Mouse (Mus musculus) adrenal gland, adult 8-10 months (tissue): ENCODE measurements around the gene Ercc8. TPM values are rescaled to one million over a fixed set of nuclear protein-coding genes. Genes with fewer than 3 reads are reported as not detected.

ENCODE experiments used
- DNase-seq: peaks from one replicate; pipeline ENCODE4 v3.0.0; 2022
- total RNA-seq, 4 experiments: library from RNA; stranded (reverse); gene quantifications; 2 replicates each; pipeline ENCODE4 v1.2.4; 2022

Ercc8 gene
- 10 to 100 TPM in 3 of 4 experiments, 1 to 10 TPM in 1; 6.9 to 12.0 (median 11.3) TPM for total RNA-seq

DNA sequence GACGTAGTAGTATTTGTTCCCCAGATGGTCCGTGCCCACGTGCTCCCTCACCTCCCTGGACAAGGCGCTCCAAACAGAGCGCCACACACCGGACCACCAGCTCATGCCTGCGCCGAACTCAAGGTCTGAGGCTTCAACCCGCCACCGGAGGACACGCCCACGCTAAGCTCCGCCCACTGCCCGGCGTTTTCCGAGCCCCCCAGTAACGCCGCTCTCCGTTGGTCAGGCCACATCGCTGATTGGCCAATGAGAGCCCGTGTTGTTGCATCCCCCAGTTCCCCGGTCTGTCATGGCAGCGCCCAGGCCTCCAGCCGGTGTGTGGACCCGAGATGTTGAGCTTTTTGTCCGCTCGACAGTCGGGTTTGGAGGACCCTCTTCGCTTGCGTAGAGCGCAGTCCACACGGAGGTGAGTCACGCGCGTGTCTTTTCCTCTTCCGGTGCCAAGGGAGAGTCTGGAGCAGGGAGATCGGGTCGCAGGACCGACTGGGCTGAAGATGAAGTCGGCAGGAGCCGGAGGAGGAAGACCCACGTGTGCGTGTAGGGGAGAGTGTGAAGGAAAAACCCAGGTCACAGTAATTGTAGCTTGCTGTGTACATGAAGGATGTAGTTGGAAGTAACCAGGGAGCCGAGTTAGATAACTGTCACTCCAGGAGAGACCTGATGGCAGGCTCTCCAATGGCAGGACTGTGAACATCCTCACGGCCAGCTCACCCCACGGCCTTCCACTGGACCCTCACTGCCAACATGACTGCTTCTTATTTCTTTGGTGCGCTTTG lies at the start of gene Ercc8, which contains the start of gene Ndufaf2:
TSS of gene Ercc8 (plus strand) at position 267 of the 776 bp plus-strand sequence.
TSS of gene Ndufaf2 (minus strand) at position 159 of the 776 bp plus-strand sequence.
- DNase-seq, result peak; percentile 91

DNA sequence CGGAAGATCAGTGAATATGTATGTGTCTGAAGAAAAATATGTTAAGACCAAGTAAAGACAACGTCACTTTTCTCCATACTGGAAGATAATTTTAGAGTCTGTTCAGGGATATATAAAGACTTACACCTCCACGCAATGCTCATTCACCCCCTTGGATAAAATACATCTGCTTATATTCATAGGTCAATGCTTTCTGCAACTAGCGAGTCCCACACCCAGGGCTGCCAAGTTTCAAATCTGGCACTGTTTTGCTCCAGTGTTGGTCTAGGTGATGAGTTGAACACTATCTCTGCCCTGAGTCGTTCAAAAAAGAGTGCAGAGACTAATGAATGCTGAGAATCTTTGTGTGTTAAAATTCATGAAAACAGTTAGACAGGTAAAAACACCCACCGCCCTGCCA lies 47.6 kb upstream of the Ercc8 start:
- DNase-seq, result no peak

GRCm38 (mm10) chr13:108113536-108113935 lies 45.0 kb upstream of the Ercc8 start:
- DNase-seq, result no peak

DNA sequence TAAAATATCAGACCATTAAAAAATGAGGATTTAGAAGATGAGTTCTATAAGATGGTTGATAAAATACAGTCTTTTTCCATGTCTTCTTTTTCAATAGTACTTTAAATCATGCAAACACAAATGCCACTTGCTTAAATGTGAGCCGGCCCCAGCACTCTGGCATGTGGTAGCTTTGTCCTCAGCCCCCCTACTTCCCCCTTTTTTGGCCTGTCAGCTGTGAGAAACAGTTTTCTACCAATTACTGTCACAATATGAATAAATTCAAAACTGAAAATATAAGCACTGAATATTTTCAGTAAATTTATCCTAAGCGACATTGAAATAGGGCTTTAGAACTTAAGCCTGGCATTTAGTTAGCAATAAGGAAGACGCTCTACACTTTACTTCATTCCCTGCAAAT lies 44.3 kb upstream of the Ercc8 start:
- DNase-seq, result no peak

- no peak for DNase-seq
Observed at GRCm38 (mm10) chr13:108117654-108118053, 40.9 kb upstream of the Ercc8 start.

GRCm38 (mm10) chr13:108118188-108118587 lies 40.3 kb upstream of the Ercc8 start:
- no peak for DNase-seq

GRCm38 (mm10) chr13:108119411-108120310 lies 38.9 kb upstream of the Ercc8 start:
- DNase-seq, result no peak

DNA sequence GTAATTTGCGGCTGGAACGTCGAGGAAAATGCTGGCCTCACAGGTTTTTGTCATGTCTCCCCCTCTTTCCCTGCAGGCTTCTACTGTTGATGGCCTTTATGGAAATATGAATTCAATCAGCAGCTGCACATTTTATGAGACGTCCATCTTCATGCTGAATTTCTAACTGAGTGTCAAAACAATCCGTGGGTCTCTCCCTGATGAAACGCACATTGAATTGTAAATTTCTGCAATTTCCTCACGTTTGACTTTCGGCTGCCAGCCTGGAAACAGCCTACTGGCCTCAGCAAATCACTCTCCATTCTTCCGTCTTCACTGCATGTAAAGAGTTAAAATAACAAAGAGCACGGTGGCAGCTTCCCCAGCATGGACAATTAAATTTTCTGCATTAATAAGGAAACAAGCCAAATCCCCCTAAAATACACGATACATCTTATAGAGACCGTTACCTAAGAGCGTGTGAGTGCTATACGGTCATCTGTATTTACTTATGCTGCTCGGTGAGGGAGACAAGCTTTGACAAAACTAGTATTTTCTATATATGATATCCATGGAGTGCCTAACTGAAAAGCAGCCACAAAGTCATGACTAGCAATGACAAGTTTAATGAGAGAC lies 35.3 kb upstream of the Ercc8 start:
- no peak for DNase-seq

DNA sequence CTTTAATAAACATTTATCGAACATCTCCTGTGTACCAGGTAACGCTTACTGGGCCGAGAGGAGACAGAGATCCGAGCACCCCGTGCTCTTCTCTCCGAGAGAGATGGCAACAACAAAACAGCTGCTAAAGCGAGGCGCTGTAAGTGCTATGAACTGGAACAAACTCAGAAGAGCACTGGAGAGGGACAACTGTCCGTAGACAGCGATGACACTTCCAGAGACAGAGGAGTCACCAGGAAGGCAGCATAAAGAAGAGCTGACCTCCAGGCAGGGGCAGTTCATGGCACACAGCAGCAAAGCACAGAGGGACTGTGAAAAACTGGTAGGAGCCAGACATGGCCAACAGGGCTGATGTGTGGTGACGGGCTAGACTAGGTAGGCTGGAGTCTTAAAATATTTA lies 34.4 kb upstream of the Ercc8 start:
- no peak for DNase-seq

- DNase-seq, result no peak
Observed at GRCm38 (mm10) chr13:108126246-108126645, 32.3 kb upstream of the Ercc8 start.

- no peak for DNase-seq
Observed at GRCm38 (mm10) chr13:108127130-108127529, 31.4 kb upstream of the Ercc8 start.

DNA sequence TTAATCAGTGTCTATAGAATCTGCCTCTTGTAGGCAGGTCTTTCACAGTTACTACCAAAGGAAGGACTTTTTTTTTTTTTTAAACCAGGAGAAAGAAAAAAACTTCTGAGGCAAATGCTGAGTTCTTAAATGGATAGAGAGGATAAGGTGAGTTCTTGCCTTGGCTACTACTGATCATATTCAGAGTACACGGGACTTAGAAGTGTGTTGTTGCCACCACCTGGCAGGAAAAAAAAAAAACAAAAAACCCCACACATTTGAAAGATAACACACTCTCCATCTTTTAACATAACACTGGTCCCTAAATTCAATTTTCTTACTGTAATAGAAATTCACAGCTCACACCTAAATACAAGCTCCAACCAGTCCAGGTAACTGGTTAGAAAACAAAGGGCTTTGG lies 30.6 kb upstream of the Ercc8 start:
- DNase-seq, result no peak

DNA sequence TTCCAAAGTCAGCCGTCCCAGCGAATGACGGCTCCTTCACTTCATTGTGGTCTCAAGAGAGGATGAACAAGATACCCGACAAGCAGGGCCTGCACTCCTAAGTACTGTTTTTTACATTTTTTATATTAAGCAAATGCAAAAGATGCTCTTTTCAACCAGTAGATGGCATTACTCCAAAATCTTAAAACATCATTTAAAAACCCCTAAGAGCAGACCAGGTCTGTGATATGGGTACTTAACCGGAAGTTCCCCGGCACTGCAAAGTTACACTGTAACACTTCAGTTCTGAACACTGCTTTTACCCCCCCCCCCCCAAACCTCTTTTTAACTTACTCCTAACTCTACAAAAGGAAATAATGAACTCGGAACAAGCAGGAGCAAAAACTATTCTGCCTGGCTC lies 29.5 kb upstream of the Ercc8 start:
- DNase-seq, result no peak

DNA sequence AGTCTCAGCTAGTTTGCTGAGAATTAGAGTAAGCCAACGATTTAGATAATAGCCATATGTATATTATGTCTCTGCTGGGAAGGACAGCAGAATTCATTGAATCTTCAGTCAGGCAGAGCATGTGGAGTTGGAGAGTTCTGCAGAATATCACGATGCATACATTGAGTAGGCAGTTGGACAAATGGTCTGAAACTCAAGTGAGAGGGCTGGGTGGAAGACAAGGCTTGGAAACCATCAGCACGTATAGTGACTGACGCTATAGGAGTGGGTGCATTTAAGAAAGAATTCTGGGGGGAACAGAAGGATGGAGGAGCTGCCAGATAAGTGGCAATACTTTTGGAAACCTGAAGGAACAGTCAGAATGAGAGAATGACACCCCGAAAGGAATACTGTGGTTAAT lies 27.8 kb upstream of the Ercc8 start:
- no peak for DNase-seq

GRCm38 (mm10) chr13:108132031-108132819 lies 26.3 kb upstream of the Ercc8 start:
- no peak for DNase-seq

DNA sequence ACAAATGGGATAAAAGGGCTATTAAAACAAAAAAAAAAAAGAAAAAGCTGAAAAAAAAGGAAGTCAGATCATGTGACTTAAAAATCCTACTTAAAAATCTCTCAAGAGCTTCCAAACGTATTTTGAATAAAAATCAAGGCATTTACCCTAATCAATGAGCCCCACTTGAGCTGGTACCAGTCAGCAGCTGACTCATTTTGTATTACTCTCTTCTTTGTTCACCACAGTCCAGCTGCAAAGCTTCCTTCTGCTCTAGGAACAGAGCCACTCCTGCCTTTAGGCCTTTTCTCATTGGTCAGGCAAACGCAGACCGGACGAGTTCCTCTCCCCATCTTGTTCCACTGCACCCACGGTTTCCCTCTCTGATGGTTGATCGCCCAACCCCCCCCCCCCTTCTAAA lies 22.9 kb upstream of the Ercc8 start:
- no peak for DNase-seq

DNA sequence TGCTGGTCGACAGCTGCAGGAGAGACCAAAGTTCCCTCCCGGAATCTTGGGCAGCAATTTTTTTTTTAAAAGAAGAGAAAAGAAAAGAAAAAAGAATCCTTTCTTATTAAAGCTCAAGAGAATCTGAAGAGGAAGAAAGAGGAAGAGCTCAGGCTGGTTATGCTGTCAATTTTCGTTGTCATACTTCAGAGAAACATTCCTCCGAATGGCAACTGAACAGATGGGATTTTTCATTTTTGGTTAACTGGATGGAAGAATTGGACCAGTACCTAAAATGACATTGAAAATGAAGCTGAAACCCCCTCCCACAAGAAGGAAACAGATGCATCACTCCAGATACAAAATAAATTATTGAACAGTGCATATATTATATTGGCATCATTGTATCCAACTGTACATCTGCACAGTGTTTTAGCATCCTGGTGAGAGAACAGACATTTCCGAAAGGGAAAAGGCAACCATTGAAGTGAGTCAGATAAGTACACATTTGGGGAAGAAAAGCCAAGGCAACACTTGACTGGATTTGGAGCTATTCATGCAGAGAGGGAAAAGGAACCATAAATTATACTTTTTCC lies 20.0 kb upstream of the Ercc8 start:
- no peak for DNase-seq

DNA sequence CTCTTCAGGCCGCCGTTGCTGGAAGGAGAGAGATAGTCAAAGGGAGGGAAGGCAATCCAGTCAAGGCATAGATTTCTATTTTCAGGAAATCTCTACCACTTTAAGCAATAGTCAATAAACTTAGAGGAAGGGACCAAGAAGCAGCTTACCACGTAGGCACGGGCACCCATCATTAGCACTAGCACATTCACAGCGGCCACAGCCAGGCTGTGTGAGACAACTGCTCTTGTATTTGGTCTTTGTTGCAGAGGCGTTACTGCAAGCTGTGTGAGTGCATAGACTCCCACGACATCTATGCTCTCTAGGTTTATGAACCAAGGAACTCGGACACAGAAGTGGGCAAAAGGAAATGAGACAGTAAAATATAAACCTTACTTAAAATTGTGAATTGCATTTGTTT lies 14.4 kb upstream of the Ercc8 start:
- no peak for DNase-seq

GRCm38 (mm10) chr13:108151782-108152181 lies 6.7 kb upstream of the Ercc8 start:
- no peak for DNase-seq

DNA sequence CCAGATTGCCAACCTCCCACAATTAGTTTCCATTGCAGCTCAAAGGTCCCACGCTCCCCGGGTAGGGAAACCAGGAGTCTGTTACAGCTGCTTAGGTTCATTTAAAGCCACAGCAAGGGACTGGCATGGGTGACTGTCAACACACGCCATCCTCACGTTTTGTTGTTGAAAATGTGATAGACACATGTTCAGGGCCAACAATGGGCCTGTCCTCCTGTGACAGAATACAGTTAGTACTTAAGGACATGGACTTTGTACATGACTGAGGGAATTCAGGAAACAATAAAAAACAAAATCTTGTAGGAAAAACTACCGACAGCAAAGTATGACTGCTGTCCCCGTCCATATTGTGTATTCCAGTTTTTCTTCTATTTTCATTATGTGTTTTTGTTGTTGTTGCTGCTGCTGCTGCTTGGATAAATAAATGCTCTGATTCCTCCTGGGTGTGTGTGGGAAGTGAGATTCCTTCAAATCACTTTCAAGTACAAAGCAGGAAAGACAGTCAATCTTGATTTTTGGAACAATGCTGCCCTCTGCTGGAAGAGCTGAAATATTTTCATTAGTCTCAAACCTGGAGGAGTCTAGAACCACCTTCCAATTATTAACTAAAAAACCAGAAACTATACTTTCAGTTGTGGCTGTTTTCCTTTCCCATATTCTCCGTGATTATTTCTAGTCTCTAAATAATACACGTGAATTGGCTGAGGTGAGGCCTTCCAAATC lies 5.7 kb upstream of the Ercc8 start:
- DNase-seq, result no peak

GRCm38 (mm10) chr13:108157156-108157555 lies 1.4 kb upstream of the Ercc8 start:
- DNase-seq, result no peak
